13 mouse cellular contexts compared by ENCODE assay signal in the genomic region with DNA sequence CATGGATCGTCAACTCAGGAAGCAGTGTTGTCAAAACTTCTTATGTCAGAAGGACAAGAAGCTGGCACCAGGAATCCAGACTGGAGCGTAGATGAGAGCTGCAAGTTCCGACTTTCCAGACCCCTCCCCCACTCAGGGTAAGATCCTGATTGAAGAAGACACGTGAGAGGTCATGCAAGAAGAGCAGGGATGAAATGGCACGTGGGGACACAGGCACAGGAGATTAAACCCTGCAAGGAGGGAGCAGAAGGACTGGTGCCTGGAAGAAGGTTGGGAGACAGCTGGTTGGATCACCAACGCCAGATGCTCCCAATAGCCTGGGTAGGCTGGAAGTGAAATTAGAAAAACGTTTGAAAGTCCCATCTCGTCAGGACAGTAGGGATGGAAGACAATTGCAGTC.
"Had no signal": no experiment of that assay in that cellular context is flagged by ENCODE, and none has a peak within 500 bp of the region (broad histone marks: within the 10 kb centered on the region; RNA-seq: fewer than 3 reads in every experiment).

No protein-coding gene starts in this region.

- H3K9me3 ChIP-seq: kidney, embryonic 15.5 days; limb, embryonic 15.5 days; liver, embryonic 12.5 days; midbrain, embryonic 12.5 days had no signal

- H3K4me3 ChIP-seq: kidney, embryonic 15.5 days; limb, embryonic 15.5 days; liver, embryonic 12.5 days; midbrain, embryonic 12.5 days; neural tube, embryonic 12.5 days had no signal

- H3K4me2 ChIP-seq: kidney, embryonic 15.5 days; limb, embryonic 15.5 days; liver, embryonic 12.5 days; lung, embryonic 14.5 days; midbrain, embryonic 12.5 days; neural tube, embryonic 12.5 days had no signal

- DNase-seq: kidney, adult 2 months; kidney, postnatal 14 days; lung, embryonic 14.5 days; lung, postnatal 10 days; thymus, postnatal 14 days had no signal

- H3K36me3 ChIP-seq: kidney, embryonic 15.5 days; limb, embryonic 15.5 days; liver, embryonic 12.5 days; midbrain, embryonic 12.5 days; neural tube, embryonic 12.5 days had no signal

- H3K4me1 ChIP-seq: liver, embryonic 12.5 days; megakaryocyte, embryonic 14.5 days had no signal

- H3K9ac ChIP-seq: kidney, embryonic 15.5 days; limb, embryonic 15.5 days; liver, embryonic 12.5 days; lung, embryonic 14.5 days; midbrain, embryonic 12.5 days; neural tube, embryonic 12.5 days had no signal

- H3K27ac ChIP-seq: kidney, embryonic 15.5 days; limb, embryonic 15.5 days; liver, embryonic 12.5 days; macrophage; midbrain, embryonic 12.5 days; neural tube, embryonic 12.5 days; stomach, postnatal 0 days had no signal

- ATAC-seq: liver, embryonic 12.5 days had no signal

- H3K27me3 ChIP-seq: kidney, embryonic 15.5 days; limb, embryonic 15.5 days; midbrain, embryonic 12.5 days; neural tube, embryonic 12.5 days had no signal
